Mouse (Mus musculus): ENCODE measurements around the gene Scube1.

GRCm38 (mm10) chr15:83680300-83680699 lies 44.5 kb downstream of the Scube1 start:
- TF ChIP-seq JUND (conservative IDR thresholded peaks at IDR 0.05; ENCODE audit: low read depth, low read length), result no peak
- no peak for TF ChIP-seq USF1 (IDR thresholded peaks at IDR 0.05; ENCODE audit: low read depth, low read length)
- TF ChIP-seq CTCF (conservative IDR thresholded peaks at IDR 0.05 in 1 of 2, IDR thresholded peaks at IDR 0.05 in 1 of 2; ENCODE audit: low read depth in 2 of 2, low read length in 2 of 2), result no peak
- TF ChIP-seq EP300 (IDR thresholded peaks at IDR 0.05; ENCODE audit: low read length), result no peak
- TF ChIP-seq BHLHE40 (IDR thresholded peaks at IDR 0.05; ENCODE audit: low read depth, low read length), result no peak

Measured in CH12.LX (cell line).